Mouse (Mus musculus): ENCODE data around the gene Pelp1. TPM values are rescaled to one million over a fixed set of nuclear protein-coding genes. Genes with fewer than 3 reads are reported as not detected.

The Pelp1 gene
- polyA plus RNA-seq, 1 experiment, result 26.5 TPM

GRCm38 (mm10) chr11:70435476-70435875 lies 25.6 kb upstream of the Pelp1 start:
- Histone ChIP-seq H3K79me2 (ENCODE audit: control insufficient read depth, insufficient read depth) (peaks cover 13% of the 10 kb centered on the region), H3K4me2 (ENCODE audit: low read depth) (no peak overlapping the region), H3ac (ENCODE audit: control insufficient read depth, insufficient read length) (no peak overlapping the region), H3K27me3 (ENCODE audit: control insufficient read depth, insufficient read depth, insufficient read length) (no peaks in the 10 kb centered on the region), H3K4me3 (no peak overlapping the region), H3K36me3 (ENCODE audit: control insufficient read depth, insufficient read depth) (peaks cover 3% of the 10 kb centered on the region)
- TF ChIP-seq TCF3 (IDR thresholded peaks at IDR 0.05; ENCODE audit: insufficient read length, low read depth) (no peak), USF1 (IDR thresholded peaks at IDR 0.05; ENCODE audit: low read depth) (no peak), MYOG (IDR thresholded peaks at IDR 0.05; ENCODE audit: control insufficient read depth in 1 of 3, insufficient read depth in 1 of 3, insufficient read length in 2 of 3, low read depth in 2 of 3) (no peak), POLR2AphosphoS2 (IDR thresholded peaks at IDR 0.05; ENCODE audit: insufficient read length, low read depth) (no peak), CEBPB (IDR thresholded peaks at IDR 0.05; ENCODE audit: insufficient read depth, poor library complexity, severe bottlenecking) (no peak)

- TF ChIP-seq TCF3 (IDR thresholded peaks at IDR 0.05; ENCODE audit: insufficient read length, low read depth) (no peak), E2F4 (IDR thresholded peaks at IDR 0.05; ENCODE audit: insufficient read depth) (no peak), MYOG (IDR thresholded peaks at IDR 0.05; ENCODE audit: control insufficient read depth in 1 of 3, insufficient read depth in 1 of 3, insufficient read length in 2 of 3, low read depth in 2 of 3) (no peak), MAX (IDR thresholded peaks at IDR 0.05; ENCODE audit: low read depth) (no peak), CEBPB (IDR thresholded peaks at IDR 0.05; ENCODE audit: insufficient read depth, poor library complexity, severe bottlenecking) (no peak), POLR2A (IDR thresholded peaks at IDR 0.05; ENCODE audit: insufficient read length, low read depth) (no peak), REST (IDR thresholded peaks at IDR 0.05; ENCODE audit: insufficient read depth, insufficient read length) (no peak), MYOD1 (IDR thresholded peaks at IDR 0.05; ENCODE audit: control insufficient read depth in 1 of 3, insufficient read length in 2 of 3, low read depth in 2 of 3) (no peak), USF1 (IDR thresholded peaks at IDR 0.05; ENCODE audit: low read depth) (no peak), SRF (IDR thresholded peaks at IDR 0.05; ENCODE audit: control insufficient read depth, insufficient read length, low read depth) (no peak), TCF12 (IDR thresholded peaks at IDR 0.05; ENCODE audit: insufficient read depth, poor library complexity, severe bottlenecking) (no peak), POLR2AphosphoS2 (IDR thresholded peaks at IDR 0.05; ENCODE audit: insufficient read length, low read depth) (no peak)
- Histone ChIP-seq H3K4me3 (peak overlapping the region; percentile 45), H3K79me2 (ENCODE audit: control insufficient read depth, insufficient read depth) (peaks cover 13% of the 10 kb centered on the region), H3K27me3 (ENCODE audit: control insufficient read depth, insufficient read depth, insufficient read length) (no peaks in the 10 kb centered on the region), H3K4me2 (ENCODE audit: low read depth) (peak overlapping the region; percentile 78), H3K36me3 (ENCODE audit: control insufficient read depth, insufficient read depth) (peaks cover 3% of the 10 kb centered on the region), H3ac (ENCODE audit: control insufficient read depth, insufficient read length) (no peak overlapping the region)
Observed at GRCm38 (mm10) chr11:70433951-70434350, 24.1 kb upstream of the Pelp1 start.

- peaks cover 3% of the 10 kb centered on the region for H3K36me3 ChIP-seq (ENCODE audit: control insufficient read depth, insufficient read depth)
- no peaks in the 10 kb centered on the region for H3K27me3 ChIP-seq (ENCODE audit: control insufficient read depth, insufficient read depth, insufficient read length)
- peak overlapping the region; percentile 45 for H3K4me3 ChIP-seq
- H3K4me2 ChIP-seq (ENCODE audit: low read depth), result peak overlapping the region; percentile 78
- no peak for TF ChIP-seq POLR2A (IDR thresholded peaks at IDR 0.05; ENCODE audit: insufficient read length, low read depth)
- TF ChIP-seq SRF (IDR thresholded peaks at IDR 0.05; ENCODE audit: control insufficient read depth, insufficient read length, low read depth), result no peak
- TF ChIP-seq E2F4 (IDR thresholded peaks at IDR 0.05; ENCODE audit: insufficient read depth), result no peak
- no peak for TF ChIP-seq TCF12 (IDR thresholded peaks at IDR 0.05; ENCODE audit: insufficient read depth, poor library complexity, severe bottlenecking)
- TF ChIP-seq MAX (IDR thresholded peaks at IDR 0.05; ENCODE audit: low read depth), result no peak
- TF ChIP-seq MYOG (IDR thresholded peaks at IDR 0.05; ENCODE audit: control insufficient read depth in 1 of 3, insufficient read depth in 1 of 3, insufficient read length in 2 of 3, low read depth in 2 of 3), result no peak
- no peak for TF ChIP-seq USF1 (IDR thresholded peaks at IDR 0.05; ENCODE audit: low read depth)
- TF ChIP-seq POLR2AphosphoS2 (IDR thresholded peaks at IDR 0.05; ENCODE audit: insufficient read length, low read depth), result no peak
- no peak for TF ChIP-seq MYOD1 (IDR thresholded peaks at IDR 0.05; ENCODE audit: control insufficient read depth in 1 of 3, insufficient read length in 2 of 3, low read depth in 2 of 3)
- no peak for TF ChIP-seq CEBPB (IDR thresholded peaks at IDR 0.05; ENCODE audit: insufficient read depth, poor library complexity, severe bottlenecking)
- TF ChIP-seq REST (IDR thresholded peaks at IDR 0.05; ENCODE audit: insufficient read depth, insufficient read length), result no peak
- no peak for TF ChIP-seq TCF3 (IDR thresholded peaks at IDR 0.05; ENCODE audit: insufficient read length, low read depth)
- peaks cover 13% of the 10 kb centered on the region for H3K79me2 ChIP-seq (ENCODE audit: control insufficient read depth, insufficient read depth)
- no peak overlapping the region for H3ac ChIP-seq (ENCODE audit: control insufficient read depth, insufficient read length)
Observed at GRCm38 (mm10) chr11:70433569-70433943, 23.7 kb upstream of the Pelp1 start.

- peaks cover 3% of the 10 kb centered on the region for H3K36me3 ChIP-seq (ENCODE audit: control insufficient read depth, insufficient read depth)
- H3K27me3 ChIP-seq (ENCODE audit: control insufficient read depth, insufficient read depth, insufficient read length), result no peaks in the 10 kb centered on the region
- H3K4me3 ChIP-seq, result peak overlapping the region; percentile 45
- peak overlapping the region; percentile 78 for H3K4me2 ChIP-seq (ENCODE audit: low read depth)
- H3K79me2 ChIP-seq (ENCODE audit: control insufficient read depth, insufficient read depth), result peaks cover 13% of the 10 kb centered on the region
- peak overlapping the region; percentile 54 for H3ac ChIP-seq (ENCODE audit: control insufficient read depth, insufficient read length)
- TF ChIP-seq REST (IDR thresholded peaks at IDR 0.05; ENCODE audit: insufficient read depth, insufficient read length) (no peak), E2F4 (IDR thresholded peaks at IDR 0.05; ENCODE audit: insufficient read depth) (no peak), TCF3 (IDR thresholded peaks at IDR 0.05; ENCODE audit: insufficient read length, low read depth) (no peak), MYOD1 (IDR thresholded peaks at IDR 0.05; ENCODE audit: control insufficient read depth in 1 of 3, insufficient read length in 2 of 3, low read depth in 2 of 3) (peak in 1 of 3 experiments; percentile 20), TCF12 (IDR thresholded peaks at IDR 0.05; ENCODE audit: insufficient read depth, poor library complexity, severe bottlenecking) (no peak), SRF (IDR thresholded peaks at IDR 0.05; ENCODE audit: control insufficient read depth, insufficient read length, low read depth) (no peak)
Observed at GRCm38 (mm10) chr11:70432895-70433568, 23.2 kb upstream of the Pelp1 start.

All from myocyte (in vitro differentiated cells).